Mouse (Mus musculus): Measurements from ENCODE around the gene Rnase12.
"Not testable (repeated sequence)": the region's sequence is repeated elsewhere in the genome, so short reads cannot be mapped to it uniquely, and the experiment has no call there.

The Rnase12 gene

GRCm38 (mm10) chr14:51014724-51015123, 42.7 kb downstream of the Rnase12 start:
- not testable (repeated sequence) for DNase-seq

- no peak for DNase-seq
Observed at GRCm38 (mm10) chr14:51009572-51009971, 47.9 kb downstream of the Rnase12 start.

- DNase-seq = no peak
Observed at GRCm38 (mm10) chr14:51008781-51009180, 48.7 kb downstream of the Rnase12 start.

- peak; percentile 47 for DNase-seq
Observed at GRCm38 (mm10) chr14:51007914-51008713, 49.3 kb downstream of the Rnase12 start.

GRCm38 (mm10) chr14:51007152-51007801, 50.2 kb downstream of the Rnase12 start, which contains the start of gene Rnase10:
Gene Rnase10, plus strand, starts transcription at chr14:51007751.
- DNase-seq = no peak
